Mouse (Mus musculus): Measurements from ENCODE around the gene Hoxa13.

DNA sequence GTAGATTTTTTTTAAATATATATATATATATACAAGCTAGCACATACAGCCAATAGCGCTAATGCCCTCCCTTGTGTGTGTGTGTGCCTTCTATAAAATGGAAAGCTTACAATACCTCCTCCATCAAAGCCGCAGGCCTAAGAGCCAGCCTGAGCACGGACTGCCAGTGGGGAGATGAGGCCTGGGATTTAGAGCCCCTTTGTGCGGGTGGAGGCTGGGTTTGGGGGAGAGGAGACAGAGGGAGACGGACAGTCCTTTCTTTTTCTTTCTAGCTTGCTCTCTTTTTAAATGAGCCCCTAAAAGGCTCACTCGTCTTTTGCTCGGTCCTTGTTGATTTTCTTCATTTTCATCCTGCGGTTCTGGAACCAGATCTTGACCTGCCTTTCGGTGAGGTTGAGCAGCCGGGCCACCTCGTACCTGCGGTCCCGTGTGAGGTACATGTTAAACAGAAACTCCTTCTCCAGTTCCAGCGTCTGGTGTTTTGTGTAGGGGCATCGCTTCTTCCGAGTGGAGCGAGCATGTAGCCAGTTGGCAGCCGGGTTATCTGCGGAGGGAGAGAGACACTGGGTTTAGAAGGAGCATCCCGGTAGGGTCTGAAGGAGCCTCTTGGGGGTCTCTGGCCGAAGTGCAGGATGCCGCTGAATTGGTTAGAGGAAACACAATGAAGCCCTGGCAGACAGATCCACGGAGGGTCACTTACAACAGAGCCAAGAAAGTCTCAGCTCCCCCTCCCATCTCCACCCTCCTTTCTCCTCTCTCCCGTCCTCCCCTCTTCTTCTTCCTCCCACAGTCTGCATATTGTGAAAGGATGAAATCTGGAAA lies 36.5 kb downstream of the Hoxa13 start:
- no peak for TF ChIP-seq CTCF (IDR thresholded peaks at IDR 0.05; ENCODE audit: control insufficient read depth, insufficient read depth, insufficient read length)
- TF ChIP-seq USF1 (IDR thresholded peaks at IDR 0.05; ENCODE audit: low read depth), result no peak
- TF ChIP-seq MYOD1 (IDR thresholded peaks at IDR 0.05; ENCODE audit: control insufficient read depth, insufficient read length, low read depth), result no peak
